Mouse (Mus musculus): ENCODE data around the gene Rad54l. TPM values are rescaled to one million over a fixed set of nuclear protein-coding genes. Genes with fewer than 3 reads are reported as not detected.

Gene Rad54l
- polyA plus RNA-seq, 1 experiment from 2014 or later, result 80.9 TPM

- Histone ChIP-seq H3K27me3 (ENCODE audit: low read depth, poor library complexity, severe bottlenecking) (no peaks in the 10 kb centered on the region), H3K9me3 (replicated peaks) (no peaks in the 10 kb centered on the region), H3K27ac (replicated peaks) (no peak overlapping the region), H3K4me3 (no peak overlapping the region), H3K36me3 (peaks cover 24% of the 10 kb centered on the region), H3K4me1 (peaks cover 18% of the 10 kb centered on the region)
- 85% methylated on average over 3 of the region's 3 CpGs for WGBS
- DNase-seq (ENCODE audit: low spot score), result no peak
Measured at GRCm38 (mm10) chr4:116049211-116049610, 74.3 kb downstream of the Rad54l start.

GRCm38 (mm10) chr4:116048130-116048920 lies 75.2 kb downstream of the Rad54l start:
- no peak for DNase-seq (ENCODE audit: low spot score)
- 83% methylated on average over 7 of the region's 7 CpGs for WGBS
- no peaks in the 10 kb centered on the region for H3K9me3 ChIP-seq (replicated peaks)
- H3K4me3 ChIP-seq, result no peak overlapping the region
- peaks cover 30% of the 10 kb centered on the region for H3K36me3 ChIP-seq
- H3K27ac ChIP-seq (replicated peaks), result no peak overlapping the region
- no peaks in the 10 kb centered on the region for H3K27me3 ChIP-seq (ENCODE audit: low read depth, poor library complexity, severe bottlenecking)
- H3K4me1 ChIP-seq, result peaks cover 13% of the 10 kb centered on the region

- Histone ChIP-seq H3K9me3 (replicated peaks) (no peaks in the 10 kb centered on the region), H3K4me1 (peaks cover 6% of the 10 kb centered on the region), H3K27me3 (ENCODE audit: low read depth, poor library complexity, severe bottlenecking) (no peaks in the 10 kb centered on the region), H3K27ac (replicated peaks) (no peak overlapping the region), H3K4me3 (no peak overlapping the region), H3K36me3 (peaks cover 37% of the 10 kb centered on the region)
- WGBS, result 91% methylated on average over 1 of the region's 1 CpGs
- no peak for DNase-seq (ENCODE audit: low spot score)
Measured at GRCm38 (mm10) chr4:116047681-116048080, 75.8 kb downstream of the Rad54l start.

- Histone ChIP-seq H3K36me3 (peaks cover 48% of the 10 kb centered on the region), H3K9me3 (replicated peaks) (no peaks in the 10 kb centered on the region), H3K27me3 (ENCODE audit: low read depth, poor library complexity, severe bottlenecking) (no peaks in the 10 kb centered on the region), H3K4me1 (no peaks in the 10 kb centered on the region), H3K4me3 (no peak overlapping the region), H3K27ac (replicated peaks) (no peak overlapping the region)
- 96% methylated on average over 2 of the region's 2 CpGs for WGBS
- DNase-seq (ENCODE audit: low spot score), result no peak
Measured at GRCm38 (mm10) chr4:116046604-116047003, 76.9 kb downstream of the Rad54l start.

Other genes starting within 250 kb of the Rad54l start
- 0.07 TPM in 1 of 2 replicates, not detected in the other for gene Kncn, start 239.3 kb downstream of the Rad54l start, polyA plus RNA-seq (2016; fragmentation: Nextera tagmentation; extraction: Ambion mirVana)
- gene 6430628N08Rik, start 233.0 kb downstream of the Rad54l start, polyA plus RNA-seq (2016; fragmentation: Nextera tagmentation; extraction: Ambion mirVana), result 0.21 and 0.30 TPM in 2 replicates
- gene Dmbx1, start 183.8 kb downstream of the Rad54l start, polyA plus RNA-seq (2016; fragmentation: Nextera tagmentation; extraction: Ambion mirVana), result 38.5 and 39.4 TPM in 2 replicates
- gene Faah, start 105.8 kb downstream of the Rad54l start, polyA plus RNA-seq (2016; fragmentation: Nextera tagmentation; extraction: Ambion mirVana), result 1.4 and 2.7 TPM in 2 replicates
- 20.4 and 21.2 TPM in 2 replicates for gene Nsun4, start 69.8 kb downstream of the Rad54l start, polyA plus RNA-seq (2016; fragmentation: Nextera tagmentation; extraction: Ambion mirVana)
- 444 and 449 TPM in 2 replicates for gene Uqcrh, start 48.6 kb downstream of the Rad54l start, polyA plus RNA-seq (2016; fragmentation: Nextera tagmentation; extraction: Ambion mirVana)
- 67.9 and 73.8 TPM in 2 replicates for gene Lrrc41, start 48.4 kb downstream of the Rad54l start, polyA plus RNA-seq (2016; fragmentation: Nextera tagmentation; extraction: Ambion mirVana)
- 55.9 TPM in 2 replicates for gene Pomgnt1, start 150 bp upstream of the Rad54l start, polyA plus RNA-seq (2016; fragmentation: Nextera tagmentation; extraction: Ambion mirVana)
- 2.2 and 2.7 TPM in 2 replicates for gene Lurap1, start 27.6 kb upstream of the Rad54l start, polyA plus RNA-seq (2016; fragmentation: Nextera tagmentation; extraction: Ambion mirVana)
- gene Tspan1, start 43.9 kb upstream of the Rad54l start, polyA plus RNA-seq (2016; fragmentation: Nextera tagmentation; extraction: Ambion mirVana), result 0.06 TPM in 1 of 2 replicates, not detected in the other
- gene 1700042G07Rik, start 49.7 kb upstream of the Rad54l start, polyA plus RNA-seq (2016; fragmentation: Nextera tagmentation; extraction: Ambion mirVana), result not detected in 2 replicates
- gene Gm49337, start 49.7 kb upstream of the Rad54l start, polyA plus RNA-seq (2016; fragmentation: Nextera tagmentation; extraction: Ambion mirVana), result not detected in 2 replicates
- gene Pik3r3, start 97.9 kb upstream of the Rad54l start, polyA plus RNA-seq (2016; fragmentation: Nextera tagmentation; extraction: Ambion mirVana), result 46.0 and 68.7 TPM in 2 replicates

All from midbrain, embryonic 10.5 days (tissue).